Mouse (Mus musculus): ENCODE data around the gene Tmem170b. TPM values are rescaled to one million over a fixed set of nuclear protein-coding genes. Genes with fewer than 3 reads are reported as not detected.
A peak's percentile ranks its signal among the peaks of the same experiment; 100 is the strongest.

The Tmem170b gene
- polyA plus RNA-seq, 1 experiment from 2014 or later, result 51.5 TPM

- 0 out of 2 replicates have a peak, but pooled peaks cover under 1% of the 10 kb centered on the region for H3K4me1 ChIP-seq
- no peak overlapping the region for H3K27ac ChIP-seq
- H3K9ac ChIP-seq, result no peak overlapping the region
- H3K4me3 ChIP-seq, result no peak overlapping the region
- no peak for ATAC-seq (replicated peaks)
- no peaks in the 10 kb centered on the region for H3K27me3 ChIP-seq (replicated peaks)
- H3K9me3 ChIP-seq, result no peaks in the 10 kb centered on the region
- WGBS, result 87% methylated on average over 4 of the region's 4 CpGs
- H3K36me3 ChIP-seq (replicated peaks), result no peaks in the 10 kb centered on the region
- no peak overlapping the region for H3K4me2 ChIP-seq
Measured at GRCm38 (mm10) chr13:41620132-41620531, 14.4 kb downstream of the Tmem170b start.

DNA sequence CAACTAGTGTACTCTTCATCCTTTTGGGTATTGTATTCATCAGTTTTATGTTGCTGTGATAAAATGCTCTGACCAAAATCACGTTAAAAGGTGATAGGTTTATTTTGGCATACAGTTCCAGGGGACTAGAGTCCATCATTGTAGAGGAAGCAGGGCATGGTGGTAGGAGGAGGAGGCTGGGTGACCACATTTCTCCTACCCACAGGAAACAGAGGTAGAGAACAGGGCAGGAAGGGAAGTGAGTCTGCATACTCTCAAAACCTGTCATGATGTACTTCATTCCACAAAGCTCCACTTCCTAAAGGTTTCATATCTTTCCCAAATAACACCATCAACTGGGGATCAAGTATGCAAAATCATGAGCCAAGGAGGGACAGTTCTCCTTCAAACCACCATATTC lies 18.4 kb downstream of the Tmem170b start:
- Histone ChIP-seq H3K9ac (no peak overlapping the region), H3K9me3 (no peaks in the 10 kb centered on the region), H3K36me3 (replicated peaks) (0 out of 2 replicates have a peak, but pooled peaks cover 3% of the 10 kb centered on the region), H3K4me2 (no peak overlapping the region), H3K4me1 (peaks cover 8% of the 10 kb centered on the region; the same call in 1 of the 2 replicates), H3K4me3 (no peak overlapping the region), H3K27me3 (replicated peaks) (no peaks in the 10 kb centered on the region), H3K27ac (no peak overlapping the region)
- WGBS, result 93% methylated on average over 1 of the region's 1 CpGs
- no peak for ATAC-seq (replicated peaks)

- no peak overlapping the region for H3K27ac ChIP-seq
- H3K36me3 ChIP-seq (replicated peaks), result 0 out of 2 replicates have a peak, but pooled peaks cover 3% of the 10 kb centered on the region
- H3K4me3 ChIP-seq, result no peak overlapping the region
- H3K4me2 ChIP-seq, result no peak overlapping the region
- no peaks in the 10 kb centered on the region for H3K9me3 ChIP-seq
- H3K9ac ChIP-seq, result no peak overlapping the region
- H3K27me3 ChIP-seq (replicated peaks), result no peaks in the 10 kb centered on the region
- ATAC-seq (replicated peaks), result no peak
- peaks cover 8% of the 10 kb centered on the region; the same call in 1 of the 2 replicates for H3K4me1 ChIP-seq
- WGBS, result 78% methylated on average over 3 of the region's 3 CpGs
Measured at GRCm38 (mm10) chr13:41625248-41625647, 19.5 kb downstream of the Tmem170b start.

GRCm38 (mm10) chr13:41627277-41627916 lies 21.7 kb downstream of the Tmem170b start:
- H3K36me3 ChIP-seq (replicated peaks), result 0 out of 2 replicates have a peak, but pooled peaks cover 3% of the 10 kb centered on the region
- no peak overlapping the region for H3K4me3 ChIP-seq
- no peak overlapping the region for H3K9ac ChIP-seq
- H3K4me2 ChIP-seq, result no peak overlapping the region
- 0 out of 2 replicates have a peak overlapping the region, but pooled peaks have one; percentile 27 for H3K27ac ChIP-seq
- H3K9me3 ChIP-seq, result no peaks in the 10 kb centered on the region
- H3K4me1 ChIP-seq, result peaks cover 8% of the 10 kb centered on the region; the same call in 1 of the 2 replicates
- ATAC-seq (replicated peaks), result no peak; the same call in 1 of the 2 replicates
- WGBS, result 57% methylated on average over 3 of the region's 3 CpGs
- no peaks in the 10 kb centered on the region for H3K27me3 ChIP-seq (replicated peaks)

DNA sequence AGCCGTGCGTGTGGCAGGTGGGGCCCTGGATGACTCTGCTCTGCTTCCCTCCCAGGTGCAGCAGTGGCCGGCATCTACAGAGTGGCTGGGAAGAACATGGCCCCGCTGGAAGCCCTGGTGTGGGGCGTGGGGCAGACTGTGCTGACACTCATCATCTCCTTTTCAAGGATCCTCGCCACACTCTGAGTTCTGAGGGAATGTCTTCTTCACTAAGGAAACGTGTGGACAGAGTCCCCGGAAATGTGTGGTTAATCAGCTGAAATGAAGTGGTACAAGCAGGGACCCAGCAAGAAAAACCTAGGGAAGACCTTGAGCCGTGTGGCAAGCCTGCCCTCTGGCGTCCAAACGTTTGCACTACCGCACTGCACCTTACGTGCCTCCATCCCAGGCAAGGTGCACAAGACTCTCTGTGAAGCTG lies 28.7 kb downstream of the Tmem170b start:
- no peaks in the 10 kb centered on the region for H3K27me3 ChIP-seq (replicated peaks)
- ATAC-seq (replicated peaks), result peak; percentile 68

GRCm38 (mm10) chr13:41638083-41638482 lies 32.4 kb downstream of the Tmem170b start:
- Histone ChIP-seq H3K4me2 (no peak overlapping the region), H3K9ac (no peak overlapping the region), H3K27me3 (replicated peaks) (no peaks in the 10 kb centered on the region), H3K4me3 (no peak overlapping the region), H3K9me3 (no peaks in the 10 kb centered on the region), H3K36me3 (replicated peaks) (no peaks in the 10 kb centered on the region), H3K27ac (no peak overlapping the region), H3K4me1 (no peaks in the 10 kb centered on the region)
- WGBS, result 95% methylated on average over 4 of the region's 4 CpGs
- ATAC-seq (replicated peaks), result no peak

More for the DNA sequence above, 28.7 kb downstream of the Tmem170b start:
- Histone ChIP-seq H3K4me3 (no peak overlapping the region), H3K4me2 (no peak overlapping the region), H3K9me3 (no peaks in the 10 kb centered on the region), H3K4me1 (no peaks in the 10 kb centered on the region), H3K36me3 (replicated peaks) (no peaks in the 10 kb centered on the region), H3K27ac (no peak overlapping the region), H3K9ac (no peak overlapping the region)
- WGBS, result 32% methylated on average over 13 of the region's 13 CpGs

DNA sequence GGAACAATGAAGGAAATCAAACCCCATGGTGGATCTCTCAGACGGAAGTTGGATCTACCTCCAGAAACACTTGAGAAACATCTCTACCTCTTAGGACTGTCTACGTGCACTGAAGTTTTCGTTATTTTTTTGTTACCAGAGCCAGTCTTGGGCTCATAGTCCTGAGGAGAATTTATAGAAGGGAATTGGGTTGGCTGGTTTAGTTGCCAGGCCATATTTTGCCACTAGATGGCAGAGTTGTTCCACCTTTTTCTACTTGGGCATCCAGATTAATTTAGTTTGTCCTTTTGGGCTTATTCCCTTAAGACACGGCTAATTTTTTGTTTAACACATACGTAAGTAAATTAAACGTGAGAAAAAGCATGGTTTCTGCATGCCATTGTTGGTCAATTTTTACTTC lies 37.1 kb downstream of the Tmem170b start:
- Histone ChIP-seq H3K9ac (no peak overlapping the region), H3K9me3 (no peaks in the 10 kb centered on the region), H3K36me3 (replicated peaks) (no peaks in the 10 kb centered on the region), H3K4me3 (no peak overlapping the region), H3K27ac (no peak overlapping the region), H3K4me2 (no peak overlapping the region), H3K4me1 (0 out of 2 replicates have a peak, but pooled peaks cover 3% of the 10 kb centered on the region), H3K27me3 (replicated peaks) (no peaks in the 10 kb centered on the region)
- no peak for ATAC-seq (replicated peaks)
- WGBS, result 17% methylated on average over 6 of the region's 6 CpGs

GRCm38 (mm10) chr13:41643798-41644197 lies 38.1 kb downstream of the Tmem170b start:
- Histone ChIP-seq H3K27me3 (replicated peaks) (no peaks in the 10 kb centered on the region), H3K36me3 (replicated peaks) (no peaks in the 10 kb centered on the region), H3K27ac (no peak overlapping the region), H3K9ac (no peak overlapping the region), H3K9me3 (no peaks in the 10 kb centered on the region), H3K4me2 (no peak overlapping the region), H3K4me3 (no peak overlapping the region), H3K4me1 (0 out of 2 replicates have a peak, but pooled peaks cover 3% of the 10 kb centered on the region)
- 0 out of 2 replicates have a peak, but pooled peaks have one; percentile 12 for ATAC-seq (replicated peaks)
- 63% methylated on average over 7 of the region's 7 CpGs for WGBS

DNA sequence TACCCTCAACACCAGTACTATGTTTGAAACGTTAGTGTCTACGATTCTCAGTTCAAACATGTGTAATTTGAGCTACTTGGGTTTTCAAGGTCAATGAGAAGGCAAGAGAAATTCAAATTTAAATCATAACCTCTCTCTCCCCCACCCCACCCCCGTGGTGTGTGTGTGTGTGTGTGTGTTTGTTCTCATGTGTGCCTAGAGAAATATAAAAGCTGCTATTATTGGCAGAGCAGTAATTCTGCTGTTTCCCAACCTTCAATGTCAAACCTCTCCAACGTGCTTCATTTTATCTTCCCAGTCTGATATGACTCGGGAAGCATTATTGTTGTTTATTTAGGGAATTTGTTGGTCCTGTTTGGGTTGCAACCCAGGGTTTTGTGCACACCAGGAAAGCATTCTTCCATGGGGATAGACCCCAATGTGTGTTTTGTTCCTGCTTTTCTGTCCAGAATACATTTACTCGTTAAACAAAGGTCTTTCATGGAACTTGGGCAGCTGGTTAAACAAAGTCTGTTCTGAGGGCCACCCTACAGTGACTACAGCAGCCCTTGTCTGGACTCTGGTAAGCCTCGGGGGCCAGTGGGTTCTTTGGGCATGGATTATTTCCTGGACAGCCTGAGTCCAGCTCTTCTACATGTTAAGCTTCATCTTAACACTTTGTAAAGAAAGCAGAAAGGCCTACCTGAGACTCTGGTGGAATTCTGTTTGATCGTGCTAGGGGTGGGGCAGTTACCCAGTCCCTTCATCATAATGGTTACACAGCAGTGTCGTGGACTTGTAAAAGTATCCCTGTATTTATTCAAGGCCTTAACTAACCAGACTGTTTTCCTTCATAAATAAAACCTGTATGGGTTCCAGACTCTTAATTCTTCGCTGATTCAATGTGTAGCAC lies 39.1 kb downstream of the Tmem170b start:
- no peak for ATAC-seq (replicated peaks)
- Histone ChIP-seq H3K4me3 (no peak overlapping the region), H3K27me3 (replicated peaks) (no peaks in the 10 kb centered on the region), H3K9me3 (no peaks in the 10 kb centered on the region), H3K36me3 (replicated peaks) (no peaks in the 10 kb centered on the region), H3K4me1 (0 out of 2 replicates have a peak, but pooled peaks cover 3% of the 10 kb centered on the region), H3K4me2 (no peak overlapping the region), H3K9ac (no peak overlapping the region), H3K27ac (no peak overlapping the region)
- 52% methylated on average over 10 of the region's 10 CpGs for WGBS

DNA sequence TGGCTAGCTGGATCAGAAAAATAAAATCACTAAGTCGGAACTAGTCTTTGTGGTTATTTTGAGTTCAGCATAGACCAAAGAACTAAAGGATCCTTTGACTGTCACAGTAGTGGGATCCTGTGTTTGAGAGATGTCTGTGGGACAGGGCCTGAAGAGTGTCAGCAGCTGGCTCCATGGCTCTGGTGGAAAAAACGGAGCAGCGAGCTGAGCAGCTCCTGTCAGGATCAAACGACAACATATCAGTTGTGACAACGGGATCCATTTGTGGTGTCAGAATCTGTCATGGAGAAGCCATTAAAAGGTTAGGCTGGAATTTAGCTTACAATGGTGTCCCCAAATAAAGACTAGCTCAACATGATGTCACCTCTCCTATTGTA lies 39.8 kb downstream of the Tmem170b start:
- no peak overlapping the region for H3K4me3 ChIP-seq
- H3K9me3 ChIP-seq, result no peaks in the 10 kb centered on the region
- no peaks in the 10 kb centered on the region for H3K27me3 ChIP-seq (replicated peaks)
- ATAC-seq (replicated peaks), result no peak; the same call in 1 of the 2 replicates
- H3K4me1 ChIP-seq, result 0 out of 2 replicates have a peak, but pooled peaks cover 3% of the 10 kb centered on the region
- no peak overlapping the region for H3K9ac ChIP-seq
- no peak overlapping the region for H3K4me2 ChIP-seq
- H3K36me3 ChIP-seq (replicated peaks), result no peaks in the 10 kb centered on the region
- no peak overlapping the region for H3K27ac ChIP-seq
- WGBS, result 58% methylated on average over 5 of the region's 5 CpGs

- no peak overlapping the region for H3K4me3 ChIP-seq
- no peaks in the 10 kb centered on the region for H3K36me3 ChIP-seq (replicated peaks)
- ATAC-seq (replicated peaks), result no peak
- H3K9ac ChIP-seq, result no peak overlapping the region
- no peak overlapping the region for H3K4me2 ChIP-seq
- no peaks in the 10 kb centered on the region for H3K9me3 ChIP-seq
- 79% methylated on average over 6 of the region's 6 CpGs for WGBS
- H3K27me3 ChIP-seq (replicated peaks), result no peaks in the 10 kb centered on the region
- H3K4me1 ChIP-seq, result 0 out of 2 replicates have a peak, but pooled peaks cover 3% of the 10 kb centered on the region
- H3K27ac ChIP-seq, result no peak overlapping the region
Measured at GRCm38 (mm10) chr13:41647976-41648375, 42.3 kb downstream of the Tmem170b start.

GRCm38 (mm10) chr13:41650665-41651064 lies 45.0 kb downstream of the Tmem170b start:
- Histone ChIP-seq H3K4me1 (no peaks in the 10 kb centered on the region), H3K9me3 (no peaks in the 10 kb centered on the region), H3K9ac (no peak overlapping the region), H3K36me3 (replicated peaks) (no peaks in the 10 kb centered on the region), H3K27me3 (replicated peaks) (no peaks in the 10 kb centered on the region), H3K27ac (no peak overlapping the region), H3K4me3 (no peak overlapping the region), H3K4me2 (no peak overlapping the region)
- 80% methylated on average over 7 of the region's 7 CpGs for WGBS
- no peak for ATAC-seq (replicated peaks)
